Mouse (Mus musculus) cerebellum, adult 2 months (tissue): ENCODE data around the gene Gins1.

ENCODE experiments used
- CTCF ChIP-seq: fragments of 200-500 bp; IDR thresholded peaks from 2 replicates; pipeline ENCODE4 v1.5.1; 2011; ENCODE audit warnings: low read depth, mild to moderate bottlenecking, control low read depth, low read length, moderate library complexity, borderline replicate concordance; ENCODE audit not compliant: insufficient read depth
- POLR2A ChIP-seq: fragments of 200-500 bp; IDR thresholded peaks from 2 replicates; pipeline ENCODE4 v1.6.1; 2011; ENCODE audit warnings: low read length, control low read depth, borderline replicate concordance; ENCODE audit not compliant: insufficient read depth

DNA sequence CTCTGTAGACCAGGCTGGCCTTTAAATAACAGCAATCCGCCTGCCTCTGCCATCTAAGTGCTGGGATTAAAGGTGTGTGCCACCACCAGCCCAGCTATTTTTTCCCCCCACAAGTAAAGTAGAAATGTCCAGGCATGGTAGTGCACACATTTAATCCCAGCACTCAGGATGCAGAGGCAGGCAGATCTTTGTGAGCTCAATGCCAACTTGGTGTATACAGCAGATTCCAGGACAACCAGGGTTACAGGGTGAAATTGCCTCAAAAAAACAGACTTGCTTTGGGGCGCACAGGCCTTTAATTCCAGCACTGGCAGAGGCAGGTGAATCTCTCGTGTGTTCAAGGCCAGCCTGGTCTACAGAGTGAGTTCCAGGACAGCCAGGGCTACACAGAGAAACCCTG lies 17.8 kb downstream of the Gins1 start:
- TF ChIP-seq CTCF = no peak
- no peak for TF ChIP-seq POLR2A
